Mouse (Mus musculus) cerebral cortex, adult 2 months (tissue): ENCODE measurements around the gene Gm45799.

Experiments used
- WGBS: fragments of 180-500 bp; shearing (Covaris S2); methylation state at CpG from one replicate; pipeline ENCODE4 v1.1.7; 2018; 5-methylcytosine and 5-hydroxymethylcytosine counted together

Gene Gm45799

DNA sequence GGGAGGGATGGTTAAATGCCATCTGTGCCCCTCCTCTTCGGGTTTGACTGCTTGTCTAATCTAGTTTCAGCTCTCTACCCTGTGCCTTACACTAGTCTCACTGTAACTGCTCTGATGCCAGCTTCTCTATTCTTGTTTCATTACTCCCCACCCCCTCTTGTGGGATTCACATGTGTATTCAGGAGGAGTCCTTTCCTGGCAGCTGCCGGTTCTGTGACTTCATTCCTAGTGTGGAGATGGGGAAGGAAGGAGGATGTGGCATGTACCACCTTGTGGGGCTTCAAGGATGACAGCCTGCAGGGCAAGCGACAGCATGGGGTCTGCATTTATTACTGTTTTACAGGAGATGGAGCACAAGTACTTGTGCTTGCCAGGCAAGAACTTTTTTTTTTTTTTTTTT, 1.6 kb downstream of the Gm45799 start:
- 37% methylated on average over 3 of the region's 3 CpGs for WGBS

DNA sequence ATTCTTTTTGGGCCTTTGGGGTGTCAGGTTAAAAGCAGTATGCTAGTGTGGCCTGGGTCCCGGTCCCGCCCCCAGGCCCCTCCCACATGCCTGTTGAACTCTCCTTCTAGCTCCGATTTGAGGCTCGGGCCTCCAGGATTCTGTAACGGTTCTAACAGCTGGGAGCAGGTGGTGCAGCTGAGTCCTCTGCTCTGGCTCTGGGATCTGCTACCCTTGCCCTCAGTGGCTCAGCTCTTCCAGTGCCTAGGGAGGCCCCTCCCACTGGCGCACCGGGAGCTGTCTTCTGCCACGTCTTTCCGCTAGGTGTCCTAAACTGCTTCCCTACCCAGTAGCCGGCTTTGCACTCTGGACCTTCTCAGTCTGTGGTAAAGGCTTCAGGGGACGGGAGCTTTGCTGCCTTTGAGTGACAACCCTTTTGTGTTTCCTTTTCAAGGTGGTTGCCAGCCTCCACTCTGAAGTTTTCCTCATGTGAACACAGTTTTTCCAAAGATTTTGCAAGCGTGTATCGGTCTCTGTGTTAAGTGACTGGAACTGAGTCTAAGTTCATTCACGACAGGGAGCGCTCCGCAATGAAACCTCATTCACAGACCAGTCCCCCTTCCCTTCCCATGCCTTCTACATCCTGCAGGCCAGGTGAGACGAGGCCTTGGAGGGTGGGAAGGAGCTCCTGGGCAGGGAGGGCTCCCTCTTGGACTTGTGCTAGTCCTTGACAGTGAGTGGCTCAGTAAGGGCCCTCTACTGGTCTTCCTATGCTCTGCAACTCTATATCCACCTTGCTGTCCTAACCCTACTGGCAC, 10.5 kb downstream of the Gm45799 start, which contains the start of gene Dnhd1:
Dnhd1 (plus strand) TSS at position 189 of the 797 bp plus-strand sequence.
- 2% methylated on average over 17 of the region's 17 CpGs for WGBS

DNA sequence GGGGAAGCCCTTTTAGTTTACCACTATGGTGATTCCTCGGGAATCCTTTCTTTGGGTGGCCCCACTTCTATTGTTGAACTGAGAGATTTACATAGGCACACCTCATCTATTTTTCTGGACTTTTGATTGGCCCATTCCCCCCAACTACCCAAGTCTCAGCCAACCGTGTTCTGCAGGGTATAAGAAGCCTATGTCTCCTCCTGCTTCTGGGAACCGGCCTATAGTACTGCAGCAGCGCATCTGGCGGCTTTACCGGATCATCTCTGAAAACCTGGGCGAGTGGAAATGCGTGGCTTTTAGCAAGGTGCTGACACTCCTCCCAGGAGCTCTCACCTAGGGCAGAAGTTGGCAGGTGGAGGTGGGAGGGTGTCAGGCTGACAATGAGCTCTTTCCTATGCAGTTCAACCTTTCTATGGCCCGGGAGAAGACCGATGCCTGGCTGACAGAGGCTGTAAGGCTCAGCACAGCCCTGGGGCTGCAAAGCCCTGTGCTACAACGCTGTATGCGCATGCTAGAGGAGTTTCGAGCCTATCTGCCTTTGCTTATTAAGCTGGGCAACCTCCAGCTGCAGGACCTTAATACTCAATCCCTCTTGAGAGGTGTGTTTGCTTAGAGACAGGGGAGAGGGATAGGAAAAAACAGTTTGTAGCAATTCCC, 45.3 kb downstream of the Gm45799 start:
- 47% methylated on average over 13 of the region's 13 CpGs for WGBS

DNA sequence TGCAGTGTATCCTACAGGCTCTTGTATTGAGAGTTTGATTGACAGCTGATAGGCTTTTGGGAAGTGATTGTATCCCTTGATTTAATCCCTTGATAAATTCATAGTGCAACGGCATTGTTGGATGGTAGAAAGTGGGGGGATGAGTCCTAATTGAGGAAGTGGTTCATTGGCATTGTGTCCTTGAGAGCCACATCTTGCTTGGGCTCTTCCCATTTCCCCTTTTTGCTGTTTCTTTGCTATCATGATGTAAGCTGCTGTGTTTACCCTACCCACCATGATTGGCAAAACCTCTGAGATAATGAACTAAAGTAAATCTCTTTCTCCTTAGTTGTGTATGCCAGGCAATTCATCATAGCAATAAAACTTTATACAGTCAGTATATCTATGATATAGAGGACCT, 50.5 kb downstream of the Gm45799 start:
- WGBS, result 63% methylated on average over 1 of the region's 1 CpGs

DNA sequence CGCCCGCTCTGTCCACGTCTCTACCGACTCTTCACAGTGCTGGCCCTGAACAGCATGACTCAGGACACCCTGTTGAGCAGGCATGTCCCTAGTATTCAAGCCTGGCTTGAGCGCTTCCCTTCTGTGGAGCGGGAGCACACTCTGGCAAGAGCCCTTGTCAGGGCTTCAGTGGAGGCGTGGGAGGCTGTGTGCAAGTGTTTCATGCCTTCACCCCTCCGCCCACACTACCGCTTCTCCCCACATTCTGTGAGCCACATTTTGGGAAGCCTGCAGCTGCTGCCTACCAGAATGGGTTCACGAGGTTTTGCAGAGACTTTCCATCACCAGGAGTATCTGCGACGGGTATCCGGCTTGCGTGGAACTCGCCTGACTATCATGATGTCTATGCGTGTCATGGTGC, 62.8 kb downstream of the Gm45799 start:
- WGBS, result 69% methylated on average over 16 of the region's 16 CpGs

DNA sequence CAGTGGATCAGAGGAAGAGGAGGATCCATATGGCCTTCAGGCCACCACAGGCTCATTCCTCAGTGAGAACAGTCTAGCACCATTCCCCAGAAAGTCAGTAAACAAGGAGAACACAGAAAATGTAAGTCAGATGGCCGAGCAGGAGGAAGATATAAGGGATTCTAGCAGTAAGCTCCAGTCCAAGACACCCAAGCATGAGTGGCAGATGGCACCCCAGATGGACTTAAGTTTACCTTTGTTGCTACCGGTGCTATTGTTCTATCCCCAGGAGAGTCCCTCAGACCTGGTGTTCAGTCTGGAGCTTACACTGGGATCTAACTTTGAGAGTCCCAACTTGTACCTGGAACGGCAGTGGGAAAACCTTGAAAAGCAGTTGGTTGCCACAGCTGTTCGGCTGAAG, 63.5 kb downstream of the Gm45799 start:
- WGBS, result 83% methylated on average over 4 of the region's 4 CpGs

DNA sequence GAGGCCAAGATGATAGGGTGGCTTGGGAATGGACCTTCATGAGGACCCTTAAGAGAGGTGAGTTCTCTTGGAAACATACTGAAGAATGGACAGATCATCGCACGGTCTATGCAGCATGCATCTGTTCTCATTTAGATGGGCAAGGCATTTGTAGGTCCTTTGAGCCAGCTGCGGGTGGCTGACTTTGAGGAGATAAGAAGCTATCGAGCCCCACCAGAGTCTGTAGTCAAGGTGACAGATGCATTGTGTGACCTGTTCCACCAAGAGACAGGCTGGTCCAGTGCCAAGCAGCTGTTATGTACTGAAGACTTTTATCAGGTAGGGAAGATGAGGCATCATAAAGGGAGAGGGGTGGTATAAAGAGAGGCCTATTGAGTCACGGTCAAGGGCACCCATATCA, 68.4 kb downstream of the Gm45799 start:
- 92% methylated on average over 5 of the region's 5 CpGs for WGBS

DNA sequence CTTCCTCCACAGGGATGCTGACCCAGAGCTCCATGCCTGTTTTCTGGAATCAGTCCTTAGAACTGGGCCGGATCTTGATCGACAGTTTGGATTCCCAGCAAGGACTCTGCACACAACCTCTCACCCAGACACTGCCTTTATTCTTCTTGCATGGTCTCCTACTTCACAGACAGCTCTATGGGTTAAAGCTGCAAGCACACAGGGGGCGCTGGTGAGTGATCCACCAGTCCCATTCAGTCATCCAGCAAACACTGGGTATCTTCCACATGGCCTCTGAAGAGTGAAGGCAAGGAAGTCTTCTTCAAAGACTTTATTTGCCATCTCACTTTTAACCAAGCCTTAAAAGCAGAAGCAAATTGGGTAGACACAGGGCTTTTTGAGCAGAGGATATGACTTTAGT, 75.0 kb downstream of the Gm45799 start:
- WGBS, result 60% methylated on average over 3 of the region's 3 CpGs

DNA sequence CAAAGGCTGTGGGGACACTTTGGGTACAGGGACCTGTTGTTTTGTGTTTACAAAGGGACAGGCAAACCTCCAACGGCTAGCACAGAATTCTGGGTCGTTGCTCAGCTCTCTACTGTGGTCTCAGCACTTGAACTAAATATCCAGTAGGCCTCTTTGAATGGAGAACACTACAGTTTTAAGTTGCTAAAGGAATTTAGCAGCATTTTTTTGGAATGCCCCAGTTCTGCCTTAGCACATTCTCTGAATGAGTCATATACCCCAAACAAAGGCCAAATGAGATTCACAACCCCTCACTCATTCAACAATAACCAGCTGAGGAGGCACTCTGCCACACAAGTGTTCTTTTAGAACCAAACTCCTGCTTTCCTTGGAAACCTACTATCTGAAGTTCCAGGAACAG, 81.6 kb downstream of the Gm45799 start:
- 55% methylated on average over 2 of the region's 2 CpGs for WGBS

DNA sequence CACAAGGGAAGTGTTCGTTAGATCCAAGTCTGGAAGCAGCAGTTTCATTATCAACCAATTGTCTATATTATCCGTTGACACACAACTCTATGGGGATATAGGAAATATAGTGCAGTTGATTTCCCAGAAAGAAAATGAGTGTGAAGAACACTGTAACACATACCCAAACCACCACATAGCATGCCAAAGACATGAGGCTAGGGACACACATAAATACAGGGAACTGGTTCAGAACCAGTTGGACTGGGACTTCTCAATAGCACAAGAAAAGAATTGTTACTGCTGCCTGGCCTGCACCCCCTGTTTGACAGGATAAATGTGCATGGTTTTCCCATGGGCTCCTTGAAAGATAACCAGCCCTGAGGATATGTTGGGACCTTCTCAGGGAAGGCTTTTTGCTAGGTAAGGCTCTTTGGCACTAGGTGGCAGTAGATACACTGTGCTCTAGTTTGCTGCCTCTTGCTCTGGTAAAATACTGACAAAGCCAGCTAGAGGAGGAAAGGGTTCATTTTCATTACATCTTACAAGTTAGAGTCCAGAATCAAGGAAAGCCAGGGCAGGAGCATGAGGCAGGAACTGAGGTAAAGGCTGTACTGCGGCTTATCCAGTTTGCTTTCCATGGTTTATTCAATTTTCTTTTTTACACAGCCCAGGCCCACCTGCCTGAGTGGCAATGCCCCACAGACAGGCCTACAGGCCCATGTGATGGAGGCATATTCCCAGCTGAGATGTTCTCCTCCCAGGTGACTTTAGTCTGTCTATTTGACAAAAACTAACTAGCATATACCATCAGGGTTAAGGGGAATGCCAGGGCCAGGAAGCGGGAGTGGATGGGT, 86.0 kb downstream of the Gm45799 start:
- WGBS, result 78% methylated on average over 4 of the region's 4 CpGs

DNA sequence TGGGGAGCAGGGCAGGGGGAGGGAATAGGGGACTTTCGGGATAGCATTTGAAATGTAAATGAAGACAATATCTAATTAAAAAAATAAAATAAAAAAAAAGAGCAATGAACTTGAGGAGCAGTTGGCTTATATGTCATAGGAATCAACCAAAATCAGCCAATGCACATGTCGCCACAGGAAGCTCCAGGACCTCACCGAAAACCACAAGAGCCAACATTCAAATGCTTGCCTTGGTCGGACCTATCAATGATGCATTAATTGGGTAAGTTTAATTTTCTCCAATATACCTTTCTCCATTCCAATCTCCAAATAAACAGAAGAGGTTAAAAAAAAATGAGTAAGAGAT, 86.6 kb downstream of the Gm45799 start:
- 89% methylated on average over 4 of the region's 4 CpGs for WGBS

DNA sequence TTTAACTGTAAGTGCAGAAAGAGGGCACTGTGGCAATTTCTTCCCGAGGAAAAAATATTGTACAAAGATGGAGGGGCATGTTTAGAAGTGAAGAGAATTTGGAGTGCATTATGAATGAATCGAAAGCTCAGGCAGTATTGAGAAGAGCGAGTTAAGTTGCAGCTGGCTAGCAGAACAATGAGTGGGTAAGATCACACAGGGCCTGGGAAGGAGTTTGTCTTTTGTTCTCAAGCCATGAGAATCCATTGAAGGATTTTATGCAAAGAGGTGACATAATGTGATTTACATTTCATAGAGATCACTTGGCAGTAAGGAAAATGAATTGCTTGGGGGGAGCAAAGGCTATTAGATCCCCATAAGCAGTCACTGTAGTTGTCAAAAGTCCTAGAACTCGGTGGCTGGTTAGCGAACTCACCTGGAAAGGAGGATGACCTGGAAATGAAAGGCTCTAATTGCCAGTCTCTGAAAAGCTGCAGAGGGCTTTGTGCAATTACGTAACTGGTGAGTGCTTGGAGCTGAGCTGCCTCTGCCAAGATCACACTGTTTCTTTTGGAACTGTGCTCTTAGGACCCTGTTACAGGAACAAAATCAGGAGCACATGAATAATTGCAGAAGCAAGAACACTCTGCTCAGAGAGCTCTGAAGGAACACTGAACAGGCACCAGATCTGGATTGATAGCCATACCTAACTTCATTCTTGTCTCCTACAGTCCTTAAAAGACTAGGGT, 88.5 kb downstream of the Gm45799 start:
- 37% methylated on average over 6 of the region's 6 CpGs for WGBS

DNA sequence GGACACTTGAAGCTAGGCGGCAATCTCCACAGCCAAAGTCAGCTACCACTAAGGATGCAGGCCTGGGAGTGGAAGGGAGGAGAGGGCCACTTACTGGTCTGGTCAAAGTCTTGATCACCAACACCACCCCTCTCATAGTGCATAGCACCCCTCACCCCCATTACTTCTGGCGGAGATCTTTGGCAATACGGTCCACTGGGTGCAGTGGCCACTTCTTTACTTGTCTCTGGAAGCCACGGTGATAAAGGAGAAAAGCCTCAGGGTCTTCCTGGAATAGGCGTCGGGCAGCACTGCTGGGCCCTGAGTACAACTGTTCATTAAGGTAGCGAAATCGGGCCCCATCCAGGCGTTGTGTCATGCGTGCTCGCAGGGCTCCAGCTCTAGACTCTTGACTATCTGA, 93.5 kb downstream of the Gm45799 start:
- WGBS, result 97% methylated on average over 11 of the region's 11 CpGs
